Mouse (Mus musculus): ENCODE results near the gene Azin2. TPM values are rescaled to one million over a fixed set of nuclear protein-coding genes. Genes with fewer than 3 reads are reported as not detected.

Azin2 gene
- total and polyA plus RNA-seq, 3 experiments, result 0.91 to 2.4 (median 1.7) TPM

GRCm38 (mm10) chr4:128935595-128935994, 26.6 kb downstream of the Azin2 start:
- no peaks in the 10 kb centered on the region for H3K4me1 ChIP-seq (ENCODE audit: control insufficient read depth in 1 of 2, insufficient read depth in 2 of 2)
- no peak for DNase-seq (ENCODE audit: extremely low read depth)
- no peak overlapping the region for H3K27ac ChIP-seq (ENCODE audit: insufficient read depth, low read depth)
- TF ChIP-seq JUND (conservative IDR thresholded peaks at IDR 0.05; ENCODE audit: low read depth, low read length), result no peak
- no peak for TF ChIP-seq RAD21 (IDR thresholded peaks at IDR 0.05; ENCODE audit: low read depth, low read length)
- TF ChIP-seq E2F4 (IDR thresholded peaks at IDR 0.05; ENCODE audit: insufficient replicate concordance, low read depth, low read length), result no peak
- no peak for TF ChIP-seq ZNF384 (IDR thresholded peaks at IDR 0.05; ENCODE audit: low read depth, low read length)
- no peak for TF ChIP-seq GABPA (IDR thresholded peaks at IDR 0.05; ENCODE audit: insufficient replicate concordance, low read depth, low read length)
- TF ChIP-seq MXI1 (IDR thresholded peaks at IDR 0.05; ENCODE audit: low read depth, low read length), result no peak
- TF ChIP-seq KAT2A (IDR thresholded peaks at IDR 0.05; ENCODE audit: insufficient replicate concordance, low read length), result no peak
- no peak for TF ChIP-seq SMC3 (IDR thresholded peaks at IDR 0.05; ENCODE audit: low read depth, low read length)
- TF ChIP-seq MAZ (IDR thresholded peaks at IDR 0.05; ENCODE audit: low read depth, low read length), result no peak
- TF ChIP-seq RCOR1 (conservative IDR thresholded peaks at IDR 0.05; ENCODE audit: low read depth, low read length), result no peak
- in situ Hi-C loops (cut with MboI; ENCODE audit: low pct_ligation_motif_present, low pct_unique_long_range_greater_than_20kb, low sequenced_read_pairs), result no loop called here
- no peaks in the 10 kb centered on the region for H3K36me3 ChIP-seq (replicated peaks in 1 of 2; ENCODE audit: control insufficient read depth in 1 of 2, insufficient read depth in 1 of 2, low read length in 1 of 2)
- dilution Hi-C loops (cut with MboI; ENCODE audit: extremely low pct_ligation_motif_present, extremely low pct_unique_long_range_greater_than_20kb, low sequenced_read_pairs), result no loop called here
- no peaks in the 10 kb centered on the region for H3K9me3 ChIP-seq (replicated peaks; ENCODE audit: low read length)
- H3K27me3 ChIP-seq (replicated peaks), result peaks cover 24% of the 10 kb centered on the region
- H3K4me3 ChIP-seq (replicated peaks in 1 of 3; ENCODE audit: low read depth in 2 of 3, low read length in 2 of 3, poor library complexity in 1 of 3), result no peak overlapping the region
- H3K4me2 ChIP-seq (ENCODE audit: insufficient read depth, low read depth, poor library complexity, severe bottlenecking), result no peak overlapping the region
- no peaks in the 10 kb centered on the region for H3K79me2 ChIP-seq (replicated peaks; ENCODE audit: control insufficient read depth, extremely low read depth, insufficient read depth, poor library complexity, severe bottlenecking)
- H3K9ac ChIP-seq (ENCODE audit: insufficient read depth, low read depth), result no peak overlapping the region

GRCm38 (mm10) chr4:128932783-128933182, 29.5 kb downstream of the Azin2 start:
- Histone ChIP-seq H3K4me3 (replicated peaks in 1 of 3; ENCODE audit: low read depth in 2 of 3, low read length in 2 of 3, poor library complexity in 1 of 3) (no peak overlapping the region), H3K9ac (ENCODE audit: insufficient read depth, low read depth) (no peak overlapping the region), H3K9me3 (replicated peaks; ENCODE audit: low read length) (no peaks in the 10 kb centered on the region), H3K27ac (ENCODE audit: insufficient read depth, low read depth) (no peak overlapping the region), H3K36me3 (replicated peaks in 1 of 2; ENCODE audit: control insufficient read depth in 1 of 2, insufficient read depth in 1 of 2, low read length in 1 of 2) (no peaks in the 10 kb centered on the region), H3K27me3 (replicated peaks) (peaks cover 34% of the 10 kb centered on the region), H3K79me2 (replicated peaks; ENCODE audit: control insufficient read depth, extremely low read depth, insufficient read depth, poor library complexity, severe bottlenecking) (no peaks in the 10 kb centered on the region), H3K4me1 (ENCODE audit: control insufficient read depth in 1 of 2, insufficient read depth in 2 of 2) (no peaks in the 10 kb centered on the region), H3K4me2 (ENCODE audit: insufficient read depth, low read depth, poor library complexity, severe bottlenecking) (no peak overlapping the region)
- DNase-seq (ENCODE audit: extremely low read depth), result no peak
- dilution Hi-C loops (cut with MboI; ENCODE audit: extremely low pct_ligation_motif_present, extremely low pct_unique_long_range_greater_than_20kb, low sequenced_read_pairs) (no loop called here), in situ Hi-C loops (cut with MboI; ENCODE audit: low pct_ligation_motif_present, low pct_unique_long_range_greater_than_20kb, low sequenced_read_pairs) (no loop called here)
- TF ChIP-seq ELF1 (IDR thresholded peaks at IDR 0.05; ENCODE audit: low read depth, low read length), result no peak

GRCm38 (mm10) chr4:128924841-128925606, 37.2 kb downstream of the Azin2 start:
- dilution Hi-C loops (cut with MboI; ENCODE audit: extremely low pct_ligation_motif_present, extremely low pct_unique_long_range_greater_than_20kb, low sequenced_read_pairs), result no loop called here
- Histone ChIP-seq H3K9me3 (replicated peaks; ENCODE audit: low read length) (no peaks in the 10 kb centered on the region), H3K9ac (ENCODE audit: insufficient read depth, low read depth) (no peak overlapping the region), H3K36me3 (replicated peaks in 1 of 2; ENCODE audit: control insufficient read depth in 1 of 2, insufficient read depth in 1 of 2, low read length in 1 of 2) (no peaks in the 10 kb centered on the region), H3K4me3 (replicated peaks in 1 of 3; ENCODE audit: low read depth in 2 of 3, low read length in 2 of 3, poor library complexity in 1 of 3) (peak overlapping the region in 1 of 3 experiments; percentile 32), H3K27me3 (replicated peaks) (peaks cover 37% of the 10 kb centered on the region), H3K4me1 (ENCODE audit: control insufficient read depth in 1 of 2, insufficient read depth in 2 of 2) (peaks cover 0 to 2% of the 10 kb centered on the region in 2 experiments; a peak in 1 of 4 replicates), H3K4me2 (ENCODE audit: insufficient read depth, low read depth, poor library complexity, severe bottlenecking) (peak overlapping the region; percentile 10; the same call in 1 of the 2 replicates), H3K79me2 (replicated peaks; ENCODE audit: control insufficient read depth, extremely low read depth, insufficient read depth, poor library complexity, severe bottlenecking) (no peaks in the 10 kb centered on the region), H3K27ac (ENCODE audit: insufficient read depth, low read depth) (no peak overlapping the region)
- peak; percentile 29 for DNase-seq (ENCODE audit: extremely low read depth)
- in situ Hi-C loops (cut with MboI; ENCODE audit: low pct_ligation_motif_present, low pct_unique_long_range_greater_than_20kb, low sequenced_read_pairs), result no loop called here
- TF ChIP-seq EP300 (IDR thresholded peaks at IDR 0.05; ENCODE audit: low read length), result no peak
- peak in 1 of 2 experiments; percentile 59; a peak in 2 of 4 replicates for TF ChIP-seq CTCF (conservative IDR thresholded peaks at IDR 0.05 in 1 of 2, IDR thresholded peaks at IDR 0.05 in 1 of 2; ENCODE audit: low read depth in 2 of 2, low read length in 2 of 2)
- TF ChIP-seq TCF12 (IDR thresholded peaks at IDR 0.05; ENCODE audit: low read depth, low read length), result peak; percentile 43; the same call in 1 of the 2 replicates
- TF ChIP-seq UBTF (IDR thresholded peaks at IDR 0.05; ENCODE audit: low read depth, low read length), result no peak
- TF ChIP-seq HCFC1 (IDR thresholded peaks at IDR 0.05; ENCODE audit: low read depth, low read length), result peak; percentile 65
- TF ChIP-seq TBP (conservative IDR thresholded peaks at IDR 0.05; ENCODE audit: low read depth, low read length), result no peak
- peak; percentile 46; the same call in 1 of the 2 replicates for TF ChIP-seq CHD2 (IDR thresholded peaks at IDR 0.05; ENCODE audit: low read length)
- TF ChIP-seq USF1 (IDR thresholded peaks at IDR 0.05; ENCODE audit: low read depth, low read length), result no peak
- TF ChIP-seq MAFK (IDR thresholded peaks at IDR 0.05; ENCODE audit: insufficient replicate concordance, low read length), result no peak
- TF ChIP-seq ETS1 (conservative IDR thresholded peaks at IDR 0.05; ENCODE audit: low read depth, low read length), result no peak
- peak; percentile 58 for TF ChIP-seq ELF1 (IDR thresholded peaks at IDR 0.05; ENCODE audit: low read depth, low read length)
- no peak for TF ChIP-seq ZMIZ1 (IDR thresholded peaks at IDR 0.05; ENCODE audit: low read depth, low read length)
- peak; percentile 24 for TF ChIP-seq SMC3 (IDR thresholded peaks at IDR 0.05; ENCODE audit: low read depth, low read length)
- TF ChIP-seq ZNF384 (IDR thresholded peaks at IDR 0.05; ENCODE audit: low read depth, low read length), result no peak
- TF ChIP-seq MAX (IDR thresholded peaks at IDR 0.05; ENCODE audit: low read length), result peak; percentile 75; the same call in 1 of the 2 replicates
- TF ChIP-seq ZC3H11A (IDR thresholded peaks at IDR 0.05; ENCODE audit: low read depth, low read length), result no peak
